Mouse (Mus musculus) heart, embryonic 12.5 days (tissue): Measurements from ENCODE around the gene Zfp120. TPM values are rescaled to one million over a fixed set of nuclear protein-coding genes. Genes with fewer than 3 reads are reported as not detected.

Source experiments
- polyA plus RNA-seq: library from polyadenylated mRNA; unstranded; fragments of >200 nt; fragmentation: Nextera tagmentation; extraction: Ambion mirVana; gene quantifications from 2 replicates; pipeline ENCODE4 v1.2.1, GENCODE M21; 2016

Zfp120 gene
- polyA plus RNA-seq, 1 experiment from 2014 or later = 4.2 TPM

Other genes with a start within 250 kb of the Zfp120 start
- not detected in 2 replicates for gene Gm10770, start 43.0 kb upstream of the Zfp120 start, polyA plus RNA-seq
- gene Gm14139, start 45.0 kb upstream of the Zfp120 start, polyA plus RNA-seq = not detected in 2 replicates
- 4.0 and 4.5 TPM in 2 replicates for gene Zfp937, start 81.4 kb upstream of the Zfp120 start, polyA plus RNA-seq
- gene Gm21994, start 118.9 kb upstream of the Zfp120 start, polyA plus RNA-seq = 3.2 and 4.3 TPM in 2 replicates
- 0.06 TPM in 1 of 2 replicates, not detected in the other for gene Gm14124, start 120.8 kb upstream of the Zfp120 start, polyA plus RNA-seq
- 2.3 and 2.8 TPM in 2 replicates for gene Gm10130, start 187.0 kb upstream of the Zfp120 start, polyA plus RNA-seq
- gene 3300002I08Rik, start 226.1 kb upstream of the Zfp120 start, polyA plus RNA-seq = 4.9 and 5.4 TPM in 2 replicates